Mouse (Mus musculus) CD8-positive naive resting alpha-beta T cell, adult 2 months (primary cell): Measurements from ENCODE around the gene Wdr74.

ENCODE experiments used
- DNase-seq, 2 experiments: peaks; one replicate each; pipeline ENCODE4 v3.0.0; 2022; ENCODE audit warnings: low read depth in 2 of 2, low spot score in 2 of 2

Gene Wdr74

GRCm38 (mm10) chr19:8735389-8736159 lies at the start of gene Wdr74:
Gene Wdr74 (plus strand): TSS chr19:8735827.
- peak; percentile 79 to 87 for DNase-seq

- no peak for DNase-seq
These were observed 43.6 kb upstream of the Wdr74 start for GRCm38 (mm10) chr19:8691871-8692539.

GRCm38 (mm10) chr19:8692740-8693139 lies 42.9 kb upstream of the Wdr74 start:
- no peak for DNase-seq

- peak; percentile 57 to 69 for DNase-seq
These were observed 40.3 kb upstream of the Wdr74 start for GRCm38 (mm10) chr19:8695330-8695729.

- no peak for DNase-seq
These were observed 36.0 kb upstream of the Wdr74 start for GRCm38 (mm10) chr19:8699652-8700051.

GRCm38 (mm10) chr19:8702458-8702857 lies 33.2 kb upstream of the Wdr74 start:
- DNase-seq = no peak

- DNase-seq = no peak
These were observed 32.1 kb upstream of the Wdr74 start for GRCm38 (mm10) chr19:8703571-8703970.

GRCm38 (mm10) chr19:8705026-8705708 lies 30.5 kb upstream of the Wdr74 start:
- no peak for DNase-seq

GRCm38 (mm10) chr19:8706132-8706667 lies 29.4 kb upstream of the Wdr74 start:
- no peak for DNase-seq

GRCm38 (mm10) chr19:8706930-8707329 lies 28.7 kb upstream of the Wdr74 start:
- no peak for DNase-seq

- no peak for DNase-seq
These were observed 26.7 kb upstream of the Wdr74 start for GRCm38 (mm10) chr19:8708954-8709353.

GRCm38 (mm10) chr19:8710057-8710456 lies 25.6 kb upstream of the Wdr74 start:
- no peak for DNase-seq

- no peak for DNase-seq
These were observed 24.1 kb upstream of the Wdr74 start for GRCm38 (mm10) chr19:8711506-8711905.

- peak; percentile 61 to 70 for DNase-seq
These were observed 23.4 kb upstream of the Wdr74 start for GRCm38 (mm10) chr19:8711949-8712869.

GRCm38 (mm10) chr19:8712870-8713305 lies 22.7 kb upstream of the Wdr74 start:
- DNase-seq = peak; percentile 85

GRCm38 (mm10) chr19:8713306-8713996 lies 22.2 kb upstream of the Wdr74 start:
- peak; percentile 89 to 92 for DNase-seq

GRCm38 (mm10) chr19:8713997-8714652 lies 21.5 kb upstream of the Wdr74 start:
- DNase-seq = no peak

GRCm38 (mm10) chr19:8714653-8715481 lies 20.8 kb upstream of the Wdr74 start:
- DNase-seq = no peak
